Mouse (Mus musculus): ENCODE results near the gene Dffa. TPM values are rescaled to one million over a fixed set of nuclear protein-coding genes. Genes with fewer than 3 reads are reported as not detected.
"Not testable (repeated sequence)": the region's sequence is repeated elsewhere in the genome, so short reads cannot be mapped to it uniquely, and the experiment has no call there.

The Dffa gene
- polyA plus RNA-seq, 1 experiment, result 28.3 TPM

DNA sequence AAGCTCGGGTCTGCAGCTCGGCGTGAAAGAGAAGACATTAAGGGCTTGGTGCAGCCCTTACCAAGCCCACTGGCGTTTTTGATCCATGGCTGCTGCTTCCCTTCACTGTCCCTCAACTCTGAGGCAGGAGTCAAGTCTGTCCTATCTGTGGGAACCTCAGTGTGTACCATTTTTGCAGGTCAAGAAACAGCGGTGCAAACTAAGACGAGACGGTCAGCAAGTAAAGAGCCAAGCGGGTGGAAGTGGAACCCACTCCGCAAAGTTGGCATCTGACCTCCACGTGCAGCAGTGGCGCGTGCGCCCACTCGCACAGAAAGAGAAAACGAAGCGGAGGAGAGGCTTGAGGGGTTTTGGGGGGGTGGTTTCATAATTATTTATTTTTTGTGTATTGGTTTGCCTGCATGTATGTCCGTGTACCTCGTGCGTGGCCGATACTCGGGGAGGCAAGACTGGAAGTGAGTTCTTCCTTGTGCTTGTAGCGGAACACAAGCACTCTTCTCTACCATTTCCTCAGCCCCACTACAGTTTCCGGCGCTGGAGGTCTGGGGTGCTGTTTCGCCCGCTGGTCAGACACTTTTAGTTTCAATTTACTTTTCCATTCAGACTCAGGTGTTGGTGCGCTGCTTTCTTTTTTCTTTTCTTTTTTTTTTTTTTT is 63.1 kb downstream of the Dffa start:
- peak; percentile 44 for DNase-seq (ENCODE audit: low read depth)
- no peak for TF ChIP-seq CTCF (IDR thresholded peaks at IDR 0.05; ENCODE audit: borderline replicate concordance, extremely low read depth, insufficient read depth, insufficient read length)
- no peak for TF ChIP-seq POLR2A (IDR thresholded peaks at IDR 0.05; ENCODE audit: borderline replicate concordance, extremely low read depth, insufficient read depth, insufficient read length, poor library complexity, severe bottlenecking)

DNA sequence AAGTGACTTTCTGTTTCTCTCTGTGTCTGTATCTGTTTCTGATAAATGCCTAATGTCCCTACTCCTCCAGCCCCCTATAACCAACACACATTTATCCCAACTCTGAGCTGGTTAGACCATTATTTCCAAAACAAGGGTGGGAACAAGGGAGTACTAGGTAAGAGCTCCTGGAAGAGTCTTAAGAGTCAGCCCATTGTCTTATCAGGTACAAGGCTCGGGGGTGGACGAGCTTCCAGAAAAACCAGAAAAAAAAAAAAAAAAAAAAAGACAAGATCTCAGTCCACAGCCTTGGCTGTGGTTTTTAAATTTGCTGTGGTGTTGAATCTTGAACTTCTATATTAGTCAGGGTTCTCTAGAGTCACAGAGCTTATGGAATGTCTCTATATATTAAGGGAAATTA is 64.1 kb downstream of the Dffa start:
- no peak for TF ChIP-seq POLR2A (IDR thresholded peaks at IDR 0.05; ENCODE audit: borderline replicate concordance, extremely low read depth, insufficient read depth, insufficient read length, poor library complexity, severe bottlenecking)
- TF ChIP-seq CTCF (IDR thresholded peaks at IDR 0.05; ENCODE audit: borderline replicate concordance, extremely low read depth, insufficient read depth, insufficient read length), result no peak
- no peak for DNase-seq (ENCODE audit: low read depth)

DNA sequence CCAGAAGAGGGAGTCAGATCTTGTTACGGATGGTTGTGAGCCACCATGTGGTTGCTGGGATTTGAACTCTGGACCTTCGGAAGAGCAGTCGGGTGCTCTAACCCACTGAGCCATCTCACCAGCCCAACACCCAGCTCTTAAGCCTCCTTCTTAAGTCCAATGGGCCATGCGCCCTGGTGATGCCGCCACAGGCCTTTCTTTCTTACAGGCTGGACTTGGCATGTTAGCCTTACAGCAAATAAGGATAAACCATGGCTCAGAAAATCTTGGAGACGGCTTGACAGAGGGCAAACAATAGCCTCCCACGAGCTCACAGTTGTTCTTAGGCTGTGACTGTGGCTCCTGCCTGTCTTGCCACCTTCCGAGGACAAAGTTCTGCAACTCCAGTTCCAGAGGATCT is 66.0 kb downstream of the Dffa start:
- DNase-seq (ENCODE audit: low read depth), result not testable (repeated sequence)

Other genes starting within 250 kb of the Dffa start
- gene Pex14, start 4.3 kb upstream of the Dffa start, polyA plus RNA-seq (2012; rRNA removed), result 27.8 and 35.1 TPM in 2 replicates
- gene Cort, start 22.6 kb downstream of the Dffa start, polyA plus RNA-seq (2012; rRNA removed), result 0.11 and 0.46 TPM in 2 replicates
- 15.1 and 20.2 TPM in 2 replicates for gene Cenps, start 33.5 kb downstream of the Dffa start, polyA plus RNA-seq (2012; rRNA removed)
- gene Pgd, start 62.6 kb downstream of the Dffa start, polyA plus RNA-seq (2012; rRNA removed), result 94.0 and 107 TPM in 2 replicates
- 189 and 232 TPM in 2 replicates for gene Kif1b, start 203.5 kb downstream of the Dffa start, polyA plus RNA-seq (2012; rRNA removed)